Mouse (Mus musculus) common myeloid progenitor, adult 5-6 weeks (primary cell): Measurements from ENCODE around the gene Exosc10. TPM values are rescaled to one million over a fixed set of nuclear protein-coding genes. Genes with fewer than 3 reads are reported as not detected.
A peak's percentile ranks its signal among the peaks of the same experiment; 100 is the strongest.

Experiments used
- ATAC-seq: replicated peaks from 2 replicates; pipeline ENCODE4 v1.8.0; 2016; ENCODE audit warnings: low read depth, mild to moderate bottlenecking, moderate TSS enrichment, inconsistent platforms; ENCODE audit not compliant: poor library complexity, severe bottlenecking
- total RNA-seq: library from RNA; stranded (forward); fragments of 200-1000, 187-1606 nt; gene quantifications from 2 replicates; pipeline ENCODE4 v1.2.3, GENCODE M21; 2017

Gene Exosc10
- 60.0 and 74.0 TPM in 2 replicates for total RNA-seq

DNA sequence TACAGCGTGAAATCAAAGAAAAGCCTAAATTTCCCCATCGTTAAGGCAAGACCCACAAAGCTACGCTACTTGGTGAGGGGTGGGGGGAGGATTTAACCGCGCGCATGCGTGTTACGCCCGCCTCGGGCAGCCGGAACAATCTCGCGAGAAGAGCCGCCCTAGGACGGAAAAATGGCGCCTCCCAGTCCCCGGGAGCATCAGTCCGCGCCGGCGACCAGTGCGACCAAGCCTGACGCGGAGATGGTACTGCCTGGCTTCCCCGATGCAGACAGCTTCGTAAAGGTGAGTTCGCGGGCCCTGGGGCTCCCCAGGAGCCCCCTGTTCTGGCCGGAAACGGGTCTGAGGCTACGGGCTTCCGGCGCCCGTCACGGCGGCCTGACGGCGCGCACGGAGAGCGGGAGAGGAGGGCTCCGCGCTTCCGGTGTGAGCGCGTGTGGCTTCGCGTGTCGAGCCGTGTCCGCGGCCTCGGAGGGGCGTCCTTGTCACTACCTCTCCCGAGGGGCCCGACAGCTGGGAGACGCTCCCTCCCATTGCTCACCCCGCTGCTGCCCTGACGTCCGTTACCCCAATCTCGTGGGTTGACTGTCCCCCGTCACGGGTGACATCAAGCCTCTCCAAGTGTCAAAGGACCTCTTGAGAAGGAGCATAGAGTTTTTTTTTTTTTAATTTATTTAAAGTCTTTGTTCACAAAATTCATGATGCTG, at the start of gene Exosc10:
Gene Exosc10, plus strand, starts transcription at position 133 of the 704 bp plus-strand sequence.
- peak; percentile 91 for ATAC-seq

DNA sequence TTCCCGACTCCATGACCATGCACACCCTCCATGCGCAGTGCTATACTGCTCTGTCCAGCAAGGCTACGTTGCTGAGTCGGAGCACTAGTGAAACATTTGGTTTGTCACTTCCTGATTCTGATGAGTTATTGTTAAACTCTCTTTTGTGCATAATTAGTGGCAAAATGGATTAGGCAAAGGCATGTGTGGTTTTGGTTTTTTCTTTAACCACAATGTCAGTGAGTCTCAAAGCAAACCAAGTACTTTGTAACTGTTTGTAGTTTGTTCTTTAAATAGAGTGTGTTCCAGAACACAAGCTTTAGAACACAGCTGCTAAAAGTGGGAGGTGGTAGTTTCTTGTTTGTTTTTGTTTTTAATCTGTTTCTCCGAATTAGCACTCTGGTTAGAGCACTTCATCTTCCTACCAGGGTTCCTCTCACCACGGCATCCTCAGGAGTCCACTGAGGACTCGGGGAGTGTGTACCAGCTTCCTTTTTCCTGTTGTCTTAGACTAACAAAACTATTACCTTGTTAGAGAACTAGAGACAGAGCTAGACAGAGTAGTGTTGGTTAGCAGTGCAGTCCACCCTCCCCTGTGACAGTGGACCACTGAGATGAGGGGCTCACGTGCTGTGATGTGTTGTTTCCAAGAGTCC, 48.7 kb upstream of the Exosc10 start:
- ATAC-seq, result peak; percentile 95

DNA sequence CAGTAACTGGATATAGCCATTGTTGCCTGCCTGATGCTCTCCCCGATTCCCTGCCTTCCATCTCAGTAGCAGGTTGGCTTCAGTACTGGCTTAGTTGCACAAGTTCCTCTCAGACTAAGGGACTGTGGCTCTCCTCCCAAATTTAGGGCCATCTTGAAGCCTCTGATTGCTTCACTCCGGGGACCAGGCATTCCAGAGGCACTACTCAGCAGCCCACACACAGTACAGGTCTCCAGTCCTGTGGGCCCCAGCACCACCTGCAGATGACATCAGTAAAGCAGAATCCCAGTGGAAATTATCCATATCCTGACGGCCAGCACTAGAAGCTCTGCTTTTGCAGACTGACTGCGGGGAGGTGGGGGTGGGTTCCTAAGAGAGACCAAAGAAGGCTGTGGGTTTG, 47.5 kb upstream of the Exosc10 start:
- ATAC-seq, result no peak

DNA sequence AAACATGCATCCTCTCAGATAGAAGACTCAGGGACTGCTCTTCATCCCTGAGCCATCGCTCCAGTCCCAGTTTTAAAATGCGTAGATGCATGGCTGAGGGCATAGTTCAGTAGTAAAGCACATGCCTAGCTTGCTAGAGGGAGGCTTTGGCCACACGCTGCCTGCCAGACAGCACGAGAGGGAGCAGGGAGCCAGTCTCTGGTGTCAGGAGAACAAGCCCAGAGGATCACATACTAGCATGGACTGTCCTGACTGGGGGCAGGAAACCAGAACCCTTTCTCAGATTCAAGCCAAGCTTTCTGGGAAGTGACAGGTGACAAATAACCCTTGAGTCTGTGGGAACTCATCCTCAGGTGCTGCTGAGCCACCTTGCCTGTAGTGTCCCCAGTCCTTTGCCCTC, 46.9 kb upstream of the Exosc10 start:
- ATAC-seq, result no peak

DNA sequence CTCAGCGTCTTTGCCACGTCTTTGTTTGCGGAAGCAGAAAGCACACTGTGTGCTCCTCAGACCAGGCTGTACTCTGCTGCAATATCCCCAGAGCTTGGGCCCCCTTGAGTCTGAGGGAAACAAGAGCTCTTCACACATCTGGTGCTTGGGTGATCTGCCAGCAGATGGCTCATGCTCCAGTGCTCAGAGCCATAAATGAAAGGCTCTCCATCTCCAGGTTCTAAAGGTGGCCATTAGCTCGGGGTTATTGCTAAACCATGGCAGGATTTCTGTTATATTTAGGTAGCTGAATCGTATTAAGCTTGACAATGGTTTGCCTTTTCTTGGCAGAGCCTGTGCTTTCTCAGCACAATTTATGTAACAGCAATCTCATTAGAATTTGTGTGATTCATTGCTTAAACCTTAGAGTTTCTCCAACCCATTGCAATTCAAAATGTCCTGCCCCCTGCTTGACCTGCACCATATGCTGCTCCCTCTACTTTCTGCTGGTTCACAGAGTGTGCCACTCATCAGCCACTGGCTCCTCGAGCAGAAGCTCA, 45.1 kb upstream of the Exosc10 start:
- no peak for ATAC-seq

DNA sequence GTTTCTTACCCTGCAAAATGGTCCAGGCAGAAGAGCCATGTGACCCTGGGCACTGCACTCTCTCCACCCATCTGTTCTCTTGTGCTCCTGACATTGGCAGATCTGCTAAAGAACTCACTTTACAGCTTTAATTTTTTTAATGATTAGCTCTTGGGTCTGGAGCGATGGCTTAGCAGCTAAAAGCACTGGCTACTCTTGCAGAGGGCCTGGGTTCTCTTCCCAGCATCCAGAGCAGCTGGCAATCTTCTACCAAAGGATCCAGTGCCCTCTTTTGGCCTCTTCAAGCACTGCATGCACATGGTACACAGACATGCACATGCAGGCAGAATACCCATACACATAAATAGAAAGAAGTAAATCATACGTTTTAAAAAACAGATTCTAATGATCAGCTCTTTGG, 42.9 kb upstream of the Exosc10 start:
- ATAC-seq, result 0 out of 2 replicates have a peak, but pooled peaks have one; percentile 45

DNA sequence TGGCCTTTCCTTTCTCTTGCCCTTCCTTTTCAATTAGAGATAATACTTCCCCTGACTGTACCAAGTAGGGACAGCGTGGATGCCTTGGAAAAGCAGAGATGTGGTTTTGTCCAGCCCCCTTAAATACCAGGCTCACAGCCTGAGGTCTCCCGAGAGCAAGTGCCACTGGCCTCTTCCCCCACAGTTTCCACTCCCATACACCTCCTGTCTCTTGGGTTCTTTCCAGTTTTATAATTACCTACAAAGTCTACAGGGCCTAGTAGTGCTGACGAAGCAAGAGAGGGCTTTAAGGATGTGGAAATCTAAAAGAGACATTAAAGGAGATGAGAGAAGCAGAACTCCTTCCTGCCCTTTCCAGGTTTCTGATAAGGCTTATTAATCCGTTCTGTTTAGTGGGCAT, 40.4 kb upstream of the Exosc10 start:
- no peak for ATAC-seq

DNA sequence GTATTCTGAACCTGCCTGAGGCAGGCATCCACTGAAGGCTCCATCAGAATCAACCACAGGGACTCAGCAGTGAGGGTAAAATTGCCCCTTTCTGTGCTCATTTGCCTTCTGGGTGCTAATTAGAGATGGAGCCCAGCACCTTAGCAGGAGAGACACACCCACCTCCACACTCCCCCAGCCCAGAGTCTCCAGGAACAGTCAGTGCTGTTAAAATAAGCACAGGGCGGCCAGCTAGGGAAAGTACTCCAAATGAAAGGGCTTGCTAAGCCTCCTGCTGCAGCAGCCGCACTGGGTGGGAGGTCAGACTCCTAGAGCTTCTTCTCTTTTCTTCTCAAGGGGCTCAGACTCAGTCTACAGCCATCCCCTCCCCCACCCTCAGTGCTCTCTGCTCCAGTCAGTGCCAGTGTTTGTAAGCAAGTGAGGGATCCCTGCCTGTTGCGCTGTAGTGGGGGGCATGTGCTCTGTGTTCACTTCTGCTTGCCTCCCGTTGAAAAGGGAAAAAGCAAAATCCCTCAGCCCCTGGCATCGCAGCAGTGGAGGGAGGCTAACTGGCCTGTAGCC, 39.9 kb upstream of the Exosc10 start:
- no peak for ATAC-seq

DNA sequence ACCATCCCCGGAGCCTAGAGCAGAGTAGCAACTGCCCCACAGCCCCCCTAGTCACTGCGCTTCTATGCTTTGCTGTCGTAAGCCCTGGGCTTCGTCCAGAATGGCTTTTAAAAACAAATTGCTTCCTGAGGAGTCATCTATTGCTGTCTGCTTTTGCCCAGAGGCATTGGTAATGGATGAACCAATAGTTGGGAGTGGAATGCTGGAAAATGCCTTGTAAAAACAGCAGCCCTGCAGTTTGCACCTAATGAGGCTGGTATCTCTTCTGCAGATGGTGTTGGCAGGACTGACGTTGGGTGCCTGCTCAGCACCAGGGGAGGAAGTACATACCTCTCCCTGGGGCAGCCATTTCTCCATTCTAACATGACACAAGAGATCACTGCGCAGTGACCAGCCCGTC, 34.7 kb upstream of the Exosc10 start:
- ATAC-seq, result no peak

DNA sequence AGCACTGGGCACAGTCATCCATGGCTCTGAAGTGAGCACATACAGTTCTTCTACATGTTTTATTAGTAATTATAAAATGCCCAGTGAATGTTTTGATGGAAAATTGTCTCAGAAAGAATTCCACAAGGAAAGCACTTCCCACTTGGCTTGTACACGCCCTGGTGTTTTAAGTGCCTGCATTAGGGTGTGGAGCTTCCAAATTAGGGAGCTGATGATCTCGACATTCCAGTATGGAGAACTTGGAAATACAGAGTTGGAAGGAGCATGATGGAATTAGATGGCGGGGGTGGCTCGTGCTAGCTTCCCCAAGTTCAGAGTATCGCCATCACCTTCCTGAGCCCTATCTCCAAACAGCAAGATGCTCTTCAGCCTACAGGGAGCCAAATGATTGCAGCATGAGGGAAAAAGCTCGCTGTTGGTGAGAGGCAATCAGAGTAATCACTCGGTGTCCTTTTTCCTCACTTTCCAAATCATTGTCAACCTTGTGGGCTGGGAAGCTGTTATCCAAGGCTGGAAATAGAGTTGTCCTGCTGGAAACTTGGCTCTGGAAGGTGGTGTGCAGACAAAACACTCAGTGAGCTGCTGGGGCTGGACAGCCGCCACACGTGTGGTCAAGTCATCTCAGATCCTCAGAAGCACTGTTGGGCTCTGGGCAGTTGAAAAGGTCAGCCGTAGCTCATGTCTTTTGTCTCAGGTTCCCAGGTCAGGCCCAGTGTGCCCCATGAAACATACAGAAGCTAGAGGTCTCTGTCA, 30.9 kb upstream of the Exosc10 start:
- ATAC-seq, result no peak

DNA sequence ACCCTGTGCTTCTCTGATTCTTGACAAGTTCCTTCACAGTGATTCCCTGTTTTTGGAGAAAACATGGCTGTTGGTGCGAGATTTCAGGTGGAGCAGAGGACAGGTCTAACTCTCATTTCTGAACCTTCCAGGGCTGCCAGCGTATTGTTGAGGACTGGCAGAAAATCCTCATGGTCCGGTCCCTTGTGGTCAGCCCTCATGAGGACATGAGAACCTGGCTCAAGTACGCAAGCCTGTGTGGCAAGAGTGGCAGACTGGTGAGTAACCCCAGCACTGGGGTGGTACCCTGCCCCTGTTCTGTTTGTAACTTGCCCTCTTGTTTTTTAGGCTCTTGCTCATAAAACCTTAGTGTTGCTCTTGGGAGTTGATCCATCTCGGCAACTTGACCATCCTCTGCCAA, 27.9 kb upstream of the Exosc10 start:
- ATAC-seq, result no peak

DNA sequence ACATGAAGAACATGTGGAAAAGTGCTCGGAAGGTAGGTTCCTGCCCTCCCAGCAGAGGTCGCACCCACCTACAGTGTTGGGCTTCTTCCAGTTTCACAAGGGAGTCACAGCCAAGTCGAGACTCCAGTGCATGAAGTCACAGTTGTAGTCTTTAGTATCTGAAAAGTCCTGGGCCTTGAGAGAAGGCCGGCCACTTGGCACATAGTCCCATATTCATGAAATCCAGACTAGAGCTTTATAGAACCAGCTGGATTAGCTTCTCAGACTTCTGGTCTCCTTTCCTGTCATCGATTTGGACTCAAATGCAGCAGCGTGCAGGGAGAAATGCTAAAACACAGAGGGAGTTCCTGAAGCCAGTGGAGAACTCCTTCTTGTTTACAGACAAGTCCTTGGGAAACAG, 27.5 kb upstream of the Exosc10 start:
- no peak for ATAC-seq

DNA sequence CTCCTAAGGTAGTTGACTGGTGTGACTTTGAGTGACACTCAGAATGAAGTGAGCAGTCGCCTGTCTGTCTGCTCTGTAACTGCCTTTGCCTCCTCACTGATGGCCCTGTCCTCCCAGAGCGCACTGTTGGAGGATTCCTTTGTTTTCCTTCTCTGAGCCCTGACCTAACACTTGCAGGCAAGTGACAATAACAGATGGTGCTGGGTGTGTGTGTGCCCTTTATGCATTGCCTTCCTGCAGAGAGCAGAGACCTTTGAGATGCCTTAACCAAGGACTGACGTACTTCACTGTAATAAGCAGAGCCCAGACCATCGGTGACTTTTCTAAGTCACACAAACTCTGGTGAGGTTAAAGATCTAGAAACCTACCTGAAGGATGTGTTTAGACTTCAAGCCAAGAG, 26.9 kb upstream of the Exosc10 start:
- ATAC-seq, result no peak

DNA sequence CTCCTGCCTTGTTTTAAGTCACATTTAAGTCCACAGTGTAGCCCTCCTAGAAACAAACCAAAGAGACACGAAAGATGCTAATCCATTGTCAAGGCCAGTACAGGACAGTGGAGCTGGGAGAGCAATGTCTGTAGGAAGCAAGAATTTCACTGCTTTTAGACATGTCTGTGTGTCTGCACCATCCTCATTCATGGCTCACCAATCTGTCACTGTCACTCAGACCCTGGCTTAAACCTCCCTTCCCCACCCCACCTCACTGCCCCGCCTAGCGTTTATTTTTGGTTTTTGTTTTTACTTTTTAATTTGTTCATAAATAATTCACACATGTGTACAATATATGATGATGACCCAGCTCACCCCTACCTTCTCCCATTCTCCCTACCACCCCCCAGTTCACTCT, 25.7 kb upstream of the Exosc10 start:
- ATAC-seq, result no peak

DNA sequence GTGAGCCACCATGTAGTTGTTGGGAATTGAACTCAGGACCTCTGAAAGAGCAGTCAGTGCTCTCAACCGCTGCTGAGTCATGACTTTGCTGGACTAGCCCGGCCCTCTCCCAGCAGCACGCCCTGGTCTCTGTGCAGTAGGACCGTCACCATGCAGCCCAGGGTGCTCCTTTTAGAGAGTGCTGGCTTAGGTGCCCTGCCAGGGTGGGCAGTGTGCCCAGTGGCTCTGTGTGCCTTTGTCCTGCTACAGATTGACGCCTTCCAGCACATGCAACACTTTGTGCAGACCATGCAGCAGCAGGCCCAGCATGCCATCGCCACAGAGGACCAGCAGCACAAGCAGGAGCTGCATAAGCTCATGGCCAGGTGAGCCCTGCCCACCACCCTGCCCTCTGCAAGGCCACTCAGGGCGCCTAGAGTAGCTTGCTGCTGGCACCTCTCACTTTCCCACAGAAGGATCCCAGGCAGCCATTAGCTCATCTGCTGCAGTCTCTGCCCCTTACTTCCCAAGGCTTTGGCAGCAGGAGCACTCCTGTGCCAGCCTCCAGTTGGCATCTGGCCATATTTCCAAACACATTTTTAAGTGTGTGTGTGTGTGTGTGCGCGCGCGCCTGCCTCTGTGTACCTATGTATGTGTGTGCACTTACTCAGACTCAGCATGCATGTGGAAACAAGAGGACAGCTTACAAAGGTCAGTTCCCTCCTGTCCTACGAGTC, 24.5 kb upstream of the Exosc10 start:
- ATAC-seq, result no peak

DNA sequence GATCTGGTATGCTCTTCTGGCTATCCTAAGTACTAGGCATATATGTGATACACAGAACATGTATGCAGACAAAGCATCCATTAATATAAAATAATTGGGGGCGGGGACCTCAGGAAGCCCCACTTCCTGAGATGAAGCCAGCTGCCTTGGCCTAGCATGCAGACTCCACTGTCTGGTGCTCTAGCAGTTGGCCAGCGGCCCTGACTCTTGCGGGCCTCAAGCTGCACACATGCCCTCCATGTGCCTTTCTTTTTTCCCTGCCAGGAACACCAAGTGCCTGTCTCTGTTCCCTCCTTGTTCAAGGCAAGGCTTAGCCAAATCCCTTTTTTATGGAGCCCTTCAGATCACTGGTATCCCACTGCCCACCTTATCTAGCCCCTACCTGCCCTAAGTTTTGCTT, 22.4 kb upstream of the Exosc10 start:
- no peak for ATAC-seq

DNA sequence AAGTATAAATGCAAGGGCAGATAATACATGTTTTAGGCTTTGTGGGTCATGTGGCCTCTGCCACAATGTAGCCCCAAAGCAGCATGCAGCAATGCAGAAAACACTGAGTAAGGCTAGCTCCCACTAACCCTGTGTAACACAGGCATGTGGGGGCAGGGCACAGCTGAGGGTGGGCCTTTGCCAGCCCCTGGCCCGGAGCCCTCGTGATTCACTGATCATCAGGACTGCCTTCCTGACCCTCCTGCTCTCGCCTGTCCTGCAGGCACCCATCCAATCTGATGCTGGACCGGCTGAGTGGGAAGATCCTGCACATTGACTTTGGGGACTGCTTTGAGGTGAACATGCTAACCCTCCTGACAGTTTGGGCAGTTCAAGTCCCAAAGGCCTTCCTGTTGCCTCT, 9.1 kb upstream of the Exosc10 start:
- ATAC-seq, result no peak

DNA sequence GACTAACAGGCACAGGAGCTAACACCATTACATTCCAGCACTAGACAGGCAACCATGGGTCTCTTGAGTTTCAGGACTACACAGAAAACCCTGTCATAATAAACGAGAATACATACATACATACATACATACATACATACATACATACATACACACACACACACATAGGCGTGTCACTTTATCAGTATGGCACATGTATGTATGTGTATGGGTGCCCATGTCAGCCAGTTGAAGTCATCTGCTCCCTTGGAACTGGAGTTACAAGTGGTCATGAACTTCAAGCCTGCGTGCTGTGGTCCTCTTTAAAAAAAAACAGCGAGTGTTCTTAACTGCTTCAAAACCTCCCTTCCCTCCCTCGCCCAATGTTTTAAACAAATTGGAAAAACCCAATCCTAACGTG, 463 bp upstream of the Exosc10 start:
- ATAC-seq, result no peak

DNA sequence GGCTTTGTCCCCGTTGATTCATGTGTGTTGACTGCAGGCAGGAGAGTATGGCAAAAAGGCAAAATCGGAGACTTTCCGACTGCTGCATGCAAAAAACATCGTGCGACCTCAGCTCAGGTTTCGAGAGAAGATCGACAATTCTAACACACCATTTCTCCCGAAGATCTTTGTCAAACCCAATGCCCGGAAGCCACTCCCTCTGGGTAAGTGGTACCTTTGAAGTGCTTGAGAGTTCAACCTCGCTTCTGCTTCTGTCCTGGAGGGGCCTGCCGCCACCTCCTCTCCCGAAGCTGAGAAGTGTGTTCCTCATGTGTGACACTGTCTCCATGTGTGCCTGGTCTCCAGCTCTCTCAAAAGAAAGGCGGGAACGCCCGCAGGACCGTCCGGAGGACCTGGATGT, 4.4 kb downstream of the Exosc10 start:
- no peak for ATAC-seq

DNA sequence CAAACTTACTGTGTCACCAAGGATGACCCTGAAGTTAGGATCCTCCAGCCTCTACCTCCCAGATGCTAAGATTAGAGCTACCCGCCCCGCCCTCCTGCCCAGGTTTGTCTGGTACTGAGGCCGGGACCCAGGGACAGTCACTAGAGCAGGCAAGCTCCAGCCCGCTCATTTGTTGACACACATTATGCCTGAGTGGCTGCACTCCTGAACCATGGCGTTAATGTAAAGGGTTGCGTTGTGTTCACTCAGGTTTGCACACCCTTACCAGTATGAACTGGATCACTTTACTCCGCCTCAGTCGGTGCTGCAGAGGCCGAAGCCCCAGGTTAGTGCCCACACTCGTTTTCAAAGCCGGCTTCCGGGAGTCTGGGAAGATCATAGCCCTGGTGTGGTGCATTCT, 5.4 kb downstream of the Exosc10 start:
- no peak for ATAC-seq
